Mouse (Mus musculus) embryo, embryonic 10.5 days (tissue): ENCODE data around the gene 9930111J21Rik1.
"Not testable (repeated sequence)": the region's sequence is repeated elsewhere in the genome, so short reads cannot be mapped to it uniquely, and the experiment has no call there.

Source experiments
- DNase-seq: peaks from one replicate; pipeline ENCODE4 v3.0.0-alpha.2; 2015; ENCODE audit warnings: low spot score

Gene 9930111J21Rik1

GRCm38 (mm10) chr11:48918380-48918779 lies 60.8 kb downstream of the 9930111J21Rik1 start:
- DNase-seq, result no peak

DNA sequence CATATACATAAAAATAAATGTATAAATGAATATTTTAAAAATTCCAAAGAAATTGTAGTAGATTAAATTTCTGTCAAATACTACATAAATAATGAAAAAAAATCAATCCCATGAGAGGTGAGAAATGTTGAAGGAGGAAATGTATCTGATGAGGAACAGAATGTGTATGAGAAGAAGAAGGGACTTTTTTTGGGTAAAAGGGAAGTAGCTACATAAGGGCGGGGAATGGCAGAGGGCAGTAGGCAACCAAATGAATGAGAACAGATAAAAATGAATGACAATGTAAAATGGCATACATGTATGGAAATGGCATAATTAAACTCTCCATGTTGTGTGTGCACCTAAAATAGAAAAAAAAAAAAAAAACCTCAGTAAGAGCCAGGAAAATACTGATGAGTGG lies 65.6 kb downstream of the 9930111J21Rik1 start:
- DNase-seq, result no peak

DNA sequence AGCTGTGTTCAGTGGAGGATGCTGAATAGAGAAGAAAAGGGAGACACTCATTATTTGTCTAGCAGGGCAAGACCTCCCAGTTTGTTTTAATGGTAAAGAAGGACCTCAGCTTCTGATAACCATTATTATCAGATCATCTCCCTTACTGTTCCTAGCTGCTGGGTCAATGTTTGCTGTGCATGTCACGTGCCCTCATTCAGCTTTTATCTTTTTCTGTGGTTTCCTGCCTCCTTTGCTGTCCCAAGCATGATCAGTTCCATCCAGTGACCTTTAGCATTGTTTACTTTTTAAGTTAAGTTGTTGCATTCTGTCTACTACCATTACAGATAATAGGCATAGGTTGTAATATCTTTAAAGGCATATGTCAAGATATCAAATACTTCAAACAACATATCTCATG lies 70.7 kb downstream of the 9930111J21Rik1 start:
- no peak for DNase-seq

GRCm38 (mm10) chr11:48902021-48902420 lies 77.2 kb downstream of the 9930111J21Rik1 start, which contains the start of gene Gm5431:
Gene Gm5431, minus strand, starts transcription at chr11:48902214.
- DNase-seq, result no peak

DNA sequence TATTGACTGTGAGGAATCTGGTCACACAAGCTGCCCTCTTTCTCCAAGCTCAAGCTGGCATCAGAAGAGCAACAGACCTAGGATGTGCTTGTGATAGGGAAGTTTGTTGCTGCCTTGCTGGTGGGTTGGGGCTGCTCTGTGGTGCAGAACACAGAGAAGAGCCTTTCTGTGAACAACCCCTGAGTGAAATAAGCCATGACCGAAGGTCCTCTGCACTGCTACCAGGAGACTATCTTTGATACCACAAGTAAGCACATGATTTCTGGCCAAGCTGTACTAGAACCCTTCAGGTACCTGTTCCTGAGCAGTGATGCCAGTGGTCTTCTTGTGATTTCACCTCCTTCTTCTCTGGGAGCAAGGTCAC lies 77.6 kb downstream of the 9930111J21Rik1 start:
- DNase-seq, result not testable (repeated sequence)

DNA sequence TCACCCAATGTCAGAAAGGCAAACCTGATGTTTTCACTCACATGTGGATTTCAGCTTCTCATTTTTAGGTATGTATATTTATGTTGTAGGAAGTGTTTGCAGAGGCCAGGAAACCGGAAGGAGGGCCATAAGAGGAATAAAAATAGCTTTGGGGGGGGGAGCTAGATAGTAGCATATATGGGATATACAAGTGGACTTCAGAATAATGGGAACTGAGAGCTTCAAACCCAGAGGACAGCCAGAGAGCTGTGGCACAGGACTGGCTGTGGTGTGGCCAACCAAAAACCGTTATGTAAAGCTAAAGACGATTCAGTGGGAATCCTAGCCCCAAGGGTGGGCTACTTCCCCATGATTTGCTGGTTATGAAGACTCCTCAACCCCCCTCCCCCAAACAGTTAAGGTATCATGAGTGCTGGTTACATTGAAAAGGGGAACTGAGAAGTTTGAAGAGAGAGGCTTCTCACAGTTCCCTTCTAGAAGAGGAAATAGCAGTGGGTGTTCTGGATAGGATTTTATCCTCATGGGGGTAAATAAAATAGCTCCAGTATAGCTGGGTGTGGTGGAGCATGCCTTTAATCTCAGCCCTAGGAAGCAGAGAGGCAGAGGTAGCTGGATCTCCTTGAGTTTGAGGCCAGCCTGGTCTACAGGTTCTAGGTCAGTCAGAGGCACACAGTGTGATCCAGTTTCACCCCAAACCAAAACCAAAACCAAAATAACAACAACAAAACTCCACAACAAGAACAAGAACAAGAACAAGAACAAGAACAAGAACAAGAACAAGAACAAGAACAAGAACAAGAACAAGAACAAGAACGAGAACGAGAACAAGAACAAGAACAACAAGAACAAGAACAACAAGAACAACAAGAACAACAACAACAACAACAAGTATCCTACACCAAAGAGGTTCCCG lies 78.3 kb downstream of the 9930111J21Rik1 start:
- DNase-seq, result not testable (repeated sequence)

- no peak for DNase-seq
Observed at GRCm38 (mm10) chr11:48898812-48899431, 80.3 kb downstream of the 9930111J21Rik1 start.
